Mouse (Mus musculus): ENCODE measurements around the gene Kcnj10. TPM values are rescaled to one million over a fixed set of nuclear protein-coding genes. Genes with fewer than 3 reads are reported as not detected.

The Kcnj10 gene
- total and polyA plus RNA-seq, 2 experiments = 0.34 to 0.37 TPM

DNA sequence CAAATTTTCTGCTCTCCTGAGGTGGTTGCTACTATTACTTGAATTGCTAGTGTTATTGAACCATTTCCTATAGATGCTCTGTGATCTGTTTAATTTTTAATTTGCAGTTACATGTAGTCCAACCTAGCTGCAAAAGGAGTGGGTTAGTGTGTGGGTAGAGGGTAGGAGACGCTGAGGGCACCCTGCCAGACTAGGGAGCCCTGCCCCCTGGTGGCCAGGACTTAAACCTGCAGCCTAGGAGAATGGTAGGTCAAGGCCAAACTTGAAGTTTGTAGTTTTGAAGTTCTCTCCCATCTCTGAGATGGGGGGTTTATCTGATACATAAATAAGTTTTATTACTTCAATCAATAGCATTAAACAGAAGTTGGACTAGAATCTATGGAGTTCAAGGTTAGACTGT, 16.5 kb downstream of the Kcnj10 start:
- H3K36me3 ChIP-seq (ENCODE audit: control insufficient read depth, insufficient read depth, low read length) = no peaks in the 10 kb centered on the region
- 0% methylated on average over 1 of the region's 1 CpGs for WGBS
- no peaks in the 10 kb centered on the region for H3K79me2 ChIP-seq (ENCODE audit: control insufficient read depth, insufficient read depth, low read length)
- no peak overlapping the region for H3K9ac ChIP-seq (ENCODE audit: low read depth, low read length)
- H3K27me3 ChIP-seq (ENCODE audit: control insufficient read depth, insufficient read depth, low read length) = no peaks in the 10 kb centered on the region; the same call in 1 of the 2 replicates
- H3K27ac ChIP-seq (replicated peaks; ENCODE audit: insufficient read depth, low read depth, low read length) = no peak overlapping the region
- DNase-seq (ENCODE audit: extremely low read depth, low read depth, low spot score) = no peak
- no peaks in the 10 kb centered on the region for H3K4me1 ChIP-seq (ENCODE audit: control insufficient read depth, insufficient read depth, low read length)
- TF ChIP-seq POLR2A (IDR thresholded peaks at IDR 0.05; ENCODE audit: extremely low read depth, insufficient read depth, low read length) (no peak), CTCF (IDR thresholded peaks at IDR 0.05; ENCODE audit: low read depth, low read length) (peak; percentile 93)
- H3K4me3 ChIP-seq (ENCODE audit: insufficient read depth, low read depth, low read length) = no peak overlapping the region

DNA sequence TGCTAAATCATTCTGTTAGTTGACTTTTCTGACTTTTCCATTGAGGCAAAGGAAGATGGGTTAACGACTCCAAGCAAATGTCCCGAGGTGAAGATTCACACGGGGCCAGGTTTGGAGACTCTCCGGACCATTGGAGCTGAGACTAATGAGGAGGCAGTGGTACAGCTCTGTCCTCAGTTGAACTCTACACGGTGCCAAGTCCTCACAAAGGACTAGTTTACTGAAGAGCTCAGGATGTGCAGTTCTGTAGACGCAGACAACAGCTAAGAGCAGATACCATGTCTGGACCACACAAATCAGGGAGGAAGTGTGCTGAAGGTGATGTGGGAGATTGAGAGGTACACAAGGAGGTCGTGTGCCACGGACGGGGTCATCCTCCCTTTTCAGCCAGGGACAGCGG, 17.3 kb downstream of the Kcnj10 start:
- 68% methylated on average over 10 of the region's 10 CpGs for WGBS

DNA sequence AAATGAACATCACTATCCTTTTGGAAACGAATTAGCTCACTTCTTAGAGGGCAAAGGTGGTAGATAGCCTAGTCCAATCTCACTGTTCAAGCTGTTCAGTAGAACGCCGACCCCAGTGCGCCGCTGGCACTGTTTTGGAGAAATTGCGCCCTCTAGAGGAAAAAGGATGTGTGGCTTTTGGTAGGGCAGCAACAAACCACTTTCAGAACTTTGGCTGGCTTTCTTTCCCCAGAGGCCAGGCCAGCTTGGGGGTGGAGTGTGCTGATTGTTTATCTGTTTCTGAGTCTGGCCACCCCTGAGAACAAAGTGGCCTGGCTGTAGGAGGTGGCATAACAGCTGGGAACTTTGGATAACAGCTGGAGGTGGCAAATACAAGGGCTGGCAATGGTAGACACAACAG, 23.7 kb downstream of the Kcnj10 start:
- Histone ChIP-seq H3K27me3 (ENCODE audit: control insufficient read depth, insufficient read depth, low read length) (no peaks in the 10 kb centered on the region), H3K9ac (ENCODE audit: low read depth, low read length) (no peak overlapping the region), H3K36me3 (ENCODE audit: control insufficient read depth, insufficient read depth, low read length) (no peaks in the 10 kb centered on the region), H3K4me1 (ENCODE audit: control insufficient read depth, insufficient read depth, low read length) (peaks cover 3% of the 10 kb centered on the region; the same call in 1 of the 2 replicates), H3K27ac (replicated peaks; ENCODE audit: insufficient read depth, low read depth, low read length) (no peak overlapping the region), H3K79me2 (ENCODE audit: control insufficient read depth, insufficient read depth, low read length) (no peaks in the 10 kb centered on the region), H3K4me3 (ENCODE audit: insufficient read depth, low read depth, low read length) (no peak overlapping the region)
- DNase-seq (ENCODE audit: extremely low read depth, low read depth, low spot score) = peak; percentile 79
- TF ChIP-seq POLR2A (IDR thresholded peaks at IDR 0.05; ENCODE audit: extremely low read depth, insufficient read depth, low read length) = no peak
- TF ChIP-seq CTCF (IDR thresholded peaks at IDR 0.05; ENCODE audit: low read depth, low read length) = peak; percentile 79
- 11% methylated on average over 6 of the region's 6 CpGs for WGBS

More for the DNA sequence above, 17.3 kb downstream of the Kcnj10 start:
- Histone ChIP-seq H3K79me2 (ENCODE audit: control insufficient read depth, insufficient read depth, low read length) (no peaks in the 10 kb centered on the region), H3K9ac (ENCODE audit: low read depth, low read length) (no peak overlapping the region), H3K4me3 (ENCODE audit: insufficient read depth, low read depth, low read length) (no peak overlapping the region), H3K4me1 (ENCODE audit: control insufficient read depth, insufficient read depth, low read length) (no peaks in the 10 kb centered on the region), H3K27me3 (ENCODE audit: control insufficient read depth, insufficient read depth, low read length) (no peaks in the 10 kb centered on the region), H3K27ac (replicated peaks; ENCODE audit: insufficient read depth, low read depth, low read length) (no peak overlapping the region), H3K36me3 (ENCODE audit: control insufficient read depth, insufficient read depth, low read length) (no peaks in the 10 kb centered on the region)
- no peak for DNase-seq (ENCODE audit: extremely low read depth, low read depth, low spot score)
- TF ChIP-seq POLR2A (IDR thresholded peaks at IDR 0.05; ENCODE audit: extremely low read depth, insufficient read depth, low read length) = no peak
- no peak for TF ChIP-seq CTCF (IDR thresholded peaks at IDR 0.05; ENCODE audit: low read depth, low read length)

DNA sequence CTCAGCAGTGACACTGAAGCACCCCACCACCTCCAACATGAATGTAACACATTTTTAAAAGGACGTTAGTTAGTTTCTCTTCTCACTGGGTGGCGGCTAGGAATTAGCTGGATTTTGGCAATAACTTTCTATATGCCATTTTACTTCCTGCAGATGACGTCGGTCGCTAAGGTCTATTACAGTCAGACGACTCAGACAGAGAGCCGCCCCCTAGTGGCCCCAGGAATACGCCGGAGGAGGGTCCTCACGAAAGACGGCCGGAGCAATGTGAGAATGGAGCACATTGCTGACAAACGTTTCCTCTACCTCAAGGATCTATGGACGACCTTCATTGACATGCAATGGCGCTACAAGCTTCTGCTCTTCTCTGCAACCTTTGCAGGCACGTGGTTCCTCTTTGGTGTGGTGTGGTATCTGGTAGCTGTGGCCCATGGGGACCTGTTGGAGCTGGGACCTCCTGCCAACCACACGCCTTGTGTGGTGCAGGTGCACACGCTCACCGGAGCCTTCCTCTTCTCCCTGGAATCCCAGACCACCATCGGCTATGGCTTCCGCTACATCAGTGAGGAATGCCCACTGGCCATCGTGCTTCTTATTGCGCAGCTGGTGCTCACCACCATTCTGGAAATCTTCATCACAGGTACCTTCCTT, 27.9 kb downstream of the Kcnj10 start:
- DNase-seq (ENCODE audit: extremely low read depth, low read depth, low spot score) = no peak
- no peak overlapping the region for H3K4me3 ChIP-seq (ENCODE audit: insufficient read depth, low read depth, low read length)
- WGBS = 29% methylated on average over 23 of the region's 23 CpGs

DNA sequence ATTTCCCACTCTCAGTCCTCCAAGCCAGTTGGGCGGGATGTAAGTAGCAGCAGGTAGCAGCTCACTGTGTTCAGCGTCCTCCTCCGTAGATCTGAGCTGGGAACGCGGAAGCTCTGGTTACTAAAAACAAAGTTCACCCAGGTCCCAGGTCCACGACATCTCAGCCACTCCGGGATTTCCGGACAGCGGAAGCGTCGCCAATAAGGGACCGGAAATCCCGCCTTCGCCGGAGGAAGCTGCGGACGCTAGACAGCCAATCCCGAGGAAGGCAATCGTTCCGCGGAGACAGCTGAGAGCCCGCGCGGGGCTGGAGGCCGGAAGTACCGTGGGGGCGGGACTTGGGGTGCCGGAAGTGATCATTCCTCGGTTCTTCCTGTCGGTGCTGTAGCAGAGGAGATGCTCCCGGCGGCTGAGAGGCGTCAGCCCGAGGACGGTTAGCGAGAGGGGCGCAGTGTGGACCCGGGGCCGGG, 35.2 kb downstream of the Kcnj10 start, which contains the start of gene Pigm:
TSS of gene Pigm (plus strand) at position 349 of the 470 bp plus-strand sequence.
- peak within 1 kb of the TSS; percentile 53 for H3K27ac ChIP-seq (replicated peaks; ENCODE audit: insufficient read depth, low read depth, low read length)
- peak; percentile 78; the same call in 1 of the 2 replicates for TF ChIP-seq POLR2A (IDR thresholded peaks at IDR 0.05; ENCODE audit: extremely low read depth, insufficient read depth, low read length)
- TF ChIP-seq CTCF (IDR thresholded peaks at IDR 0.05; ENCODE audit: low read depth, low read length) = no peak
- H3K4me1 ChIP-seq (ENCODE audit: control insufficient read depth, insufficient read depth, low read length) = peaks cover 3% of the 10 kb centered on the region; the same call in 1 of the 2 replicates
- peak within 1 kb of the TSS; percentile 71 for H3K9ac ChIP-seq (ENCODE audit: low read depth, low read length)
- no peaks in the 10 kb centered on the region for H3K27me3 ChIP-seq (ENCODE audit: control insufficient read depth, insufficient read depth, low read length)
- WGBS = 2% methylated on average over 39 of the region's 39 CpGs
- peak; percentile 95 for DNase-seq (ENCODE audit: extremely low read depth, low read depth, low spot score)
- H3K36me3 ChIP-seq (ENCODE audit: control insufficient read depth, insufficient read depth, low read length) = peaks cover 4% of the 10 kb centered on the region
- H3K79me2 ChIP-seq (ENCODE audit: control insufficient read depth, insufficient read depth, low read length) = peaks cover 6% of the 10 kb centered on the region; the same call in 1 of the 2 replicates
- H3K4me3 ChIP-seq (ENCODE audit: insufficient read depth, low read depth, low read length) = peak within 1 kb of the TSS; percentile 78

More for the DNA sequence above, 27.9 kb downstream of the Kcnj10 start:
- Histone ChIP-seq H3K36me3 (ENCODE audit: control insufficient read depth, insufficient read depth, low read length) (no peaks in the 10 kb centered on the region), H3K27me3 (ENCODE audit: control insufficient read depth, insufficient read depth, low read length) (no peaks in the 10 kb centered on the region), H3K9ac (ENCODE audit: low read depth, low read length) (no peak overlapping the region), H3K79me2 (ENCODE audit: control insufficient read depth, insufficient read depth, low read length) (no peaks in the 10 kb centered on the region), H3K4me1 (ENCODE audit: control insufficient read depth, insufficient read depth, low read length) (peaks cover 3% of the 10 kb centered on the region; the same call in 1 of the 2 replicates), H3K27ac (replicated peaks; ENCODE audit: insufficient read depth, low read depth, low read length) (no peak overlapping the region)
- TF ChIP-seq POLR2A (IDR thresholded peaks at IDR 0.05; ENCODE audit: extremely low read depth, insufficient read depth, low read length) = no peak
- peak; percentile 50 for TF ChIP-seq CTCF (IDR thresholded peaks at IDR 0.05; ENCODE audit: low read depth, low read length)
